Mouse (Mus musculus) hindbrain, embryonic 15.5 days (tissue): Measurements from ENCODE around the gene Abhd12b. TPM values are rescaled to one million over a fixed set of nuclear protein-coding genes. Genes with fewer than 3 reads are reported as not detected.

ENCODE experiments used
- ATAC-seq: fragments of 200-750 bp; cut with Nextera tagmentation; 2 replicates; pipeline ENCODE4 v1.8.0; 2017; ENCODE audit warnings: low read depth, moderate number of reproducible peaks, moderate TSS enrichment; ENCODE audit not compliant: low FRiP score
- H3K27ac ChIP-seq: fragments of 300-500 bp; sonication (generic); replicated peaks from 2 replicates; pipeline ENCODE4 v1.5.1; 2015; ENCODE audit warnings: mild to moderate bottlenecking, inconsistent platforms
- H3K27me3 ChIP-seq: fragments of 300-500 bp; sonication (generic); 2 replicates; pipeline ENCODE4 v1.6.1; 2015; ENCODE audit warnings: control low read depth, inconsistent platforms
- H3K36me3 ChIP-seq: fragments of 300-500 bp; sonication (generic); 2 replicates; pipeline ENCODE4 v1.6.1; 2015; ENCODE audit warnings: control low read depth, inconsistent platforms
- H3K4me1 ChIP-seq: fragments of 300-500 bp; sonication (generic); replicated peaks from 2 replicates; pipeline ENCODE4 v1.6.1; 2015; ENCODE audit warnings: control low read depth, inconsistent platforms
- H3K4me2 ChIP-seq: fragments of 300-500 bp; sonication (generic); 2 replicates; pipeline ENCODE4 v1.6.1; 2015; ENCODE audit warnings: moderate library complexity, mild to moderate bottlenecking, inconsistent platforms
- H3K4me3 ChIP-seq: fragments of 300-500 bp; sonication (generic); 2 replicates; pipeline ENCODE4 v1.5.1; 2015; ENCODE audit warnings: mild to moderate bottlenecking, inconsistent platforms
- H3K9ac ChIP-seq: fragments of 300-500 bp; sonication (generic); 2 replicates; pipeline ENCODE4 v1.6.1; 2015; ENCODE audit warnings: inconsistent platforms
- H3K9me3 ChIP-seq: fragments of 300-500 bp; sonication (generic); 2 replicates; pipeline ENCODE4 v1.6.1; 2016; ENCODE audit warnings: control low read depth, inconsistent platforms
- WGBS: fragments of 180-500 bp; shearing (Covaris S2); methylation state at CpG from one replicate; pipeline ENCODE4 v1.1.7; 2015; 5-methylcytosine and 5-hydroxymethylcytosine counted together
- polyA plus RNA-seq: library from polyadenylated mRNA; unstranded; fragments of >200 nt; fragmentation: Nextera tagmentation; extraction: Ambion mirVana; gene quantifications from 2 replicates; pipeline ENCODE4 v1.2.1, GENCODE M21; 2015

Gene Abhd12b
- polyA plus RNA-seq, 1 experiment from 2014 or later = not detected

GRCm38 (mm10) chr12:70117146-70117545 is 36.8 kb upstream of the Abhd12b start:
- H3K9me3 ChIP-seq = no peaks in the 10 kb centered on the region
- H3K4me1 ChIP-seq = 0 out of 2 replicates have a peak, but pooled peaks cover 2% of the 10 kb centered on the region
- 89% methylated on average over 10 of the region's 10 CpGs for WGBS
- no peak overlapping the region for H3K4me2 ChIP-seq
- H3K4me3 ChIP-seq = no peak overlapping the region
- H3K27ac ChIP-seq = no peak overlapping the region
- H3K36me3 ChIP-seq = no peaks in the 10 kb centered on the region
- no peak overlapping the region for H3K9ac ChIP-seq
- no peaks in the 10 kb centered on the region for H3K27me3 ChIP-seq
- no peak for ATAC-seq

DNA sequence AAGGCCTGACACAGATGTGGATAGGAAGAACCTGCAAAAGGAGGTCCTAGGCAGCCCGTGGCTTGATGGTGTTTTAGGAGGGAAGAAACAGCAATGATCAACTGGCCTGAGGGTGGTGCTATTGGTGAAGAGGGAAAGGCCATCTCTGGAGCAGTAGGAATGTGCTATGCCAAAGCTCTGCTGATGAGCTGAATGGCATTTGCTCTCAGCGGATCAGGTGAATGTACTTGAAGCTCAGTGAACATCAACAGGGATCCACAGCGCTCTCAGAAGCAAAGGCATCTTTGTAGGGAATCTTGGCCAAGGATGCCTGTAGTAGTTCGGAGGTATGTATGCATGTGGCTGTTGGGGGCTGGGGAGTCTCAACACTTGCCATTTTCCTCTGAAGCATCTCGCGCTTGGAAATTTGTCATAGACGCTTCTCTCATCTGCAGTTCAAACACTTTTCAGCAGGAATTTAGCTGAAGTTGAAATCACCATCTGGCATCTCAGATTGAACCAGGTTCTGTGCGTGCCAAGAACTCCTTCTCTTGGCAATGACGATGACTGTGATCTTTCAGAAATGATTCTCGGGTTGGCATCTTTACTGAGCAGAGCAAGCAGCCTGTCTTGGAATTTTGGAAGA is 35.1 kb upstream of the Abhd12b start:
- H3K27me3 ChIP-seq = no peaks in the 10 kb centered on the region
- WGBS = 85% methylated on average over 10 of the region's 10 CpGs
- no peak overlapping the region for H3K4me3 ChIP-seq
- no peak for ATAC-seq
- no peak overlapping the region for H3K9ac ChIP-seq
- no peaks in the 10 kb centered on the region for H3K36me3 ChIP-seq
- H3K27ac ChIP-seq = no peak overlapping the region
- H3K4me1 ChIP-seq = no peaks in the 10 kb centered on the region
- no peaks in the 10 kb centered on the region for H3K9me3 ChIP-seq
- H3K4me2 ChIP-seq = no peak overlapping the region

GRCm38 (mm10) chr12:70119552-70119951 is 34.4 kb upstream of the Abhd12b start:
- 65% methylated on average over 2 of the region's 2 CpGs for WGBS

GRCm38 (mm10) chr12:70126626-70127025 is 27.3 kb upstream of the Abhd12b start:
- Histone ChIP-seq H3K4me3 (no peak overlapping the region), H3K4me2 (no peak overlapping the region), H3K4me1 (peaks cover 9% of the 10 kb centered on the region), H3K36me3 (no peaks in the 10 kb centered on the region), H3K9me3 (no peaks in the 10 kb centered on the region), H3K27me3 (no peaks in the 10 kb centered on the region), H3K9ac (no peak overlapping the region), H3K27ac (no peak overlapping the region)
- ATAC-seq = no peak
- 93% methylated on average over 4 of the region's 4 CpGs for WGBS

More at GRCm38 (mm10) chr12:70119552-70119951, 34.4 kb upstream of the Abhd12b start:
- Histone ChIP-seq H3K9me3 (no peaks in the 10 kb centered on the region), H3K36me3 (no peaks in the 10 kb centered on the region), H3K9ac (no peak overlapping the region), H3K4me1 (no peaks in the 10 kb centered on the region), H3K4me2 (no peak overlapping the region), H3K4me3 (no peak overlapping the region), H3K27me3 (no peaks in the 10 kb centered on the region), H3K27ac (no peak overlapping the region)
- no peak for ATAC-seq

GRCm38 (mm10) chr12:70129105-70129504 is 24.8 kb upstream of the Abhd12b start:
- Histone ChIP-seq H3K36me3 (no peaks in the 10 kb centered on the region), H3K4me1 (peaks cover 9% of the 10 kb centered on the region), H3K4me2 (no peak overlapping the region)

GRCm38 (mm10) chr12:70131042-70131675 is 22.8 kb upstream of the Abhd12b start:
- H3K27me3 ChIP-seq = no peaks in the 10 kb centered on the region
- peak overlapping the region; percentile 53 for H3K4me2 ChIP-seq
- H3K36me3 ChIP-seq = no peaks in the 10 kb centered on the region
- peak overlapping the region; percentile 29 for H3K4me3 ChIP-seq
- H3K9ac ChIP-seq = peak overlapping the region; percentile 3; the same call in 1 of the 2 replicates
- H3K27ac ChIP-seq = peak overlapping the region; percentile 70
- ATAC-seq = no peak
- WGBS = 34% methylated on average over 20 of the region's 20 CpGs
- H3K4me1 ChIP-seq = peaks cover 9% of the 10 kb centered on the region
- no peaks in the 10 kb centered on the region for H3K9me3 ChIP-seq

More at GRCm38 (mm10) chr12:70129105-70129504, 24.8 kb upstream of the Abhd12b start:
- Histone ChIP-seq H3K27ac (no peak overlapping the region), H3K4me3 (no peak overlapping the region), H3K9ac (no peak overlapping the region), H3K27me3 (no peaks in the 10 kb centered on the region), H3K9me3 (no peaks in the 10 kb centered on the region)
- 65% methylated on average over 5 of the region's 5 CpGs for WGBS
- ATAC-seq = no peak

- H3K36me3 ChIP-seq = no peaks in the 10 kb centered on the region
- H3K4me3 ChIP-seq = no peak overlapping the region
- peaks cover 9% of the 10 kb centered on the region for H3K4me1 ChIP-seq
- H3K27me3 ChIP-seq = no peaks in the 10 kb centered on the region
- no peak for ATAC-seq
- WGBS = 93% methylated on average over 20 of the region's 20 CpGs
- no peak overlapping the region for H3K9ac ChIP-seq
- no peak overlapping the region for H3K27ac ChIP-seq
- H3K9me3 ChIP-seq = no peaks in the 10 kb centered on the region
- no peak overlapping the region for H3K4me2 ChIP-seq
Measured at GRCm38 (mm10) chr12:70134627-70135235, 19.2 kb upstream of the Abhd12b start.

DNA sequence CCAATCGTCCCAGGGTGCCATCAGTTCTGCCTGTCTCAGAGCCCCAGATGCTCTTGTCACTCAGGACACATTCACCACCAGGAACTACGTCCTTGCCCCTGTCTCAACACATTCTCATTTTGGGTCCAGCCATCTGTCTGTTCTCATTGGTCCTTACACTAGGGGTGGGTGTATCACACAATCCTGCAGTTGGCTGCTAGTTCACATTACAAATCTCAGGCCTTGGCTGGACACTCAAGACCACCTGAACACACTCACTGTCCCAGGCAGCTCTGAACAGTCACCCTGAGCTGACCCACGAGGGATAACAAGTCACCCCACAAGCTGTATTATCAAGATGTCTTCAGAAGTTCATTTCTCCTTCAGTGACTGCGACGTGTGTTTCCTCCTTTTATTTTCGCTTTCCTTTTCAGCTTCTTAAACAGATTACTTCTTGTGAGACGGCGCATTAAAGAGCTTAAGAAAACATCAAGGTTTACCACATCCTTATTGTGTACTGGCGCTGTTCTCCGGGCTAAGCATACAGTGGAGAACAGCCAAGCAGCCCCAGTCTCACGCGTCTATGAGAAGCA is 17.7 kb upstream of the Abhd12b start:
- 69% methylated on average over 12 of the region's 12 CpGs for WGBS
- no peaks in the 10 kb centered on the region for H3K9me3 ChIP-seq
- H3K4me1 ChIP-seq = peaks cover 2% of the 10 kb centered on the region
- no peak overlapping the region for H3K4me2 ChIP-seq
- ATAC-seq = no peak
- no peaks in the 10 kb centered on the region for H3K27me3 ChIP-seq
- no peak overlapping the region for H3K9ac ChIP-seq
- H3K36me3 ChIP-seq = no peaks in the 10 kb centered on the region
- H3K27ac ChIP-seq = no peak overlapping the region
- H3K4me3 ChIP-seq = no peak overlapping the region

- Histone ChIP-seq H3K36me3 (no peaks in the 10 kb centered on the region), H3K9me3 (no peaks in the 10 kb centered on the region), H3K9ac (no peak overlapping the region), H3K27ac (no peak overlapping the region), H3K4me2 (no peak overlapping the region), H3K27me3 (no peaks in the 10 kb centered on the region), H3K4me1 (no peaks in the 10 kb centered on the region), H3K4me3 (no peak overlapping the region)
- no peak; the same call in 1 of the 2 replicates for ATAC-seq
- 61% methylated on average over 4 of the region's 4 CpGs for WGBS
Measured at GRCm38 (mm10) chr12:70137095-70137494, 16.8 kb upstream of the Abhd12b start.

DNA sequence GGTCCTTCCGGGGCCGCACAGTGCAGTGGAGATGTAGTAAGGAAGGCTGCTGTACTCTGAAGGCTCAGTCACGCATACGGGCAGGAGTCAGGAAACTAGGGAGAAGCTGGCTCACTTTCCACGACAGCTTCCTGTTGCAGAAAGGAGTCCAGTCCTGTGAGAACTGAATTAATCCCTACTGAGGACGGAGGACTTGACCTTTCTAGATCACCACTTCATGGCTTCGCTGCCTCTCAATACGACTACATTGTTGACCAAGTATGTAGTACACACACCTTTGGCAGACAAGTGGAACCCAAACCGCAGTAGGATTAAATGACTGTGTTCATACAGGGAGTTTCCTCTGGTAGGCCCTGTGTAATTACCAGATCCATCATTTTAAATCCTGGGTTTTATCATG is 16.3 kb upstream of the Abhd12b start:
- H3K4me1 ChIP-seq = no peaks in the 10 kb centered on the region
- no peaks in the 10 kb centered on the region for H3K9me3 ChIP-seq
- no peak overlapping the region for H3K4me2 ChIP-seq
- ATAC-seq = no peak
- H3K27me3 ChIP-seq = no peaks in the 10 kb centered on the region
- WGBS = 79% methylated on average over 9 of the region's 9 CpGs
- no peaks in the 10 kb centered on the region for H3K36me3 ChIP-seq
- no peak overlapping the region for H3K27ac ChIP-seq
- no peak overlapping the region for H3K4me3 ChIP-seq
- H3K9ac ChIP-seq = no peak overlapping the region

GRCm38 (mm10) chr12:70139871-70140270 is 14.1 kb upstream of the Abhd12b start:
- H3K4me1 ChIP-seq = no peaks in the 10 kb centered on the region
- no peak overlapping the region for H3K4me2 ChIP-seq
- no peak overlapping the region for H3K4me3 ChIP-seq
- no peaks in the 10 kb centered on the region for H3K27me3 ChIP-seq
- no peak overlapping the region for H3K9ac ChIP-seq
- H3K36me3 ChIP-seq = no peaks in the 10 kb centered on the region
- no peaks in the 10 kb centered on the region for H3K9me3 ChIP-seq
- 76% methylated on average over 4 of the region's 4 CpGs for WGBS
- no peak overlapping the region for H3K27ac ChIP-seq
- ATAC-seq = no peak

DNA sequence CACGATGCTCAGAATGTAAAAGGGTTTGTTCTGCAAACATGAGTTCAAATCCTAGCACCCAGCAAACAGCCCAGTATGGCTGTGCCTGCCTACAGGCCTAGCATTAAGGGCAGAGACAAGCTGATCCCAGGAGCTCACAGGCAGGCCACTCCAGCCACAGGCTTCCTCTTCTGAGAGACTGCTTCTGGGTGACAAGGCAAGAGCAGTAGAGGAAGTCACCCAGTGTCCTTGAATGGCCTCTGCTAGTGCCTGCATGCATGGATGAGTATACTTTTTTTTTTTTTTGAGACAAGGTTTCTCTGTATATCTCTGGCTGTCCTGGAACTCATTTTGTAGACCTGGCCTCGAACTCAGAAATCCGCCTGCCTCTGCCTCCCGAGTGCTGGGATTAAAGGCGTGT is 13.4 kb upstream of the Abhd12b start:
- 92% methylated on average over 5 of the region's 5 CpGs for WGBS
- no peak overlapping the region for H3K4me3 ChIP-seq
- H3K27ac ChIP-seq = no peak overlapping the region
- no peaks in the 10 kb centered on the region for H3K36me3 ChIP-seq
- no peaks in the 10 kb centered on the region for H3K27me3 ChIP-seq
- no peak overlapping the region for H3K4me2 ChIP-seq
- ATAC-seq = no peak
- no peaks in the 10 kb centered on the region for H3K4me1 ChIP-seq
- no peak overlapping the region for H3K9ac ChIP-seq
- no peaks in the 10 kb centered on the region for H3K9me3 ChIP-seq
